ENCODE assay signal across 20 mouse cellular contexts in genomic region chr11:104332105-104332504, GRCm38 (mm10).
DNase-seq lines count a peak whose midpoint lies in the region; ATAC-seq and TF ChIP-seq lines count a peak whose summit lies in the region.
"Had no signal": no experiment of that assay in that cellular context is flagged by ENCODE, and none has a peak within 500 bp of the region (broad histone marks: within the 10 kb centered on the region; RNA-seq: fewer than 3 reads in every experiment).

No protein-coding gene starts in this region.

- no peaks in the 10 kb centered on the region for H3K9me3 ChIP-seq in lung, postnatal 0 days (ENCODE audit: low read length)
- no peaks in the 10 kb centered on the region for H3K9me3 ChIP-seq in MEL (replicated peaks; ENCODE audit: insufficient read depth, low read length)
- H3K9me3 ChIP-seq: embryonic facial prominence, embryonic 13.5 days; limb, embryonic 13.5 days; liver, embryonic 13.5 days had no signal

- H3K27me3 ChIP-seq in lung, postnatal 0 days (replicated peaks; ENCODE audit: insufficient read depth, low read length) = no peaks in the 10 kb centered on the region
- H3K27me3 ChIP-seq in MEL (ENCODE audit: control insufficient read depth in 1 of 2, insufficient read depth in 2 of 2, low read length in 2 of 2) = no peaks in the 10 kb centered on the region
- H3K27me3 ChIP-seq: embryonic facial prominence, embryonic 13.5 days; limb, embryonic 13.5 days; liver, embryonic 13.5 days had no signal

- H3K9ac ChIP-seq in lung, postnatal 0 days (replicated peaks; ENCODE audit: low read depth) = no peak overlapping the region
- no peak overlapping the region for H3K9ac ChIP-seq in MEL (ENCODE audit: control insufficient read depth, low read depth, low read length, poor library complexity, severe bottlenecking)
- H3K9ac ChIP-seq: embryonic facial prominence, embryonic 13.5 days; limb, embryonic 13.5 days; liver, embryonic 13.5 days had no signal

- TF ChIP-seq EP300 in lung, postnatal 0 days (IDR thresholded peaks at IDR 0.05) = no peak
- no peak for TF ChIP-seq EP300 in MEL (IDR thresholded peaks at IDR 0.05; ENCODE audit: low read depth in 1 of 2, low read length in 2 of 2)

- no peak overlapping the region for H3K4me2 ChIP-seq in lung, postnatal 0 days (replicated peaks; ENCODE audit: low read depth, low read length)
- H3K4me2 ChIP-seq: embryonic facial prominence, embryonic 13.5 days; limb, embryonic 13.5 days; liver, embryonic 13.5 days had no signal

- no peaks in the 10 kb centered on the region for H3K79me2 ChIP-seq in MEL (ENCODE audit: control insufficient read depth, insufficient read depth, low read length, poor library complexity)

- TF ChIP-seq POLR2A in MEL (IDR thresholded peaks at IDR 0.05; ENCODE audit: control insufficient read depth in 1 of 2, insufficient read depth in 1 of 2, low read depth in 1 of 2, low read length in 2 of 2, poor library complexity in 1 of 2) = no peak
- no peak for TF ChIP-seq POLR2A in brain, embryonic 14.5 days (IDR thresholded peaks at IDR 0.05; ENCODE audit: borderline replicate concordance, extremely low read depth, insufficient read depth, insufficient read length, poor library complexity, severe bottlenecking)

- H3K4me3 ChIP-seq in lung, postnatal 0 days (ENCODE audit: low read depth, low read length) = no peak overlapping the region
- no peak overlapping the region for H3K4me3 ChIP-seq in MEL (ENCODE audit: control insufficient read depth in 1 of 2, insufficient read depth in 1 of 2, low read depth in 2 of 2, low read length in 2 of 2)
- H3K4me3 ChIP-seq: embryonic facial prominence, embryonic 13.5 days; limb, embryonic 13.5 days; liver, embryonic 13.5 days had no signal

- peaks cover 20% of the 10 kb centered on the region for H3K36me3 ChIP-seq in lung, postnatal 0 days (ENCODE audit: insufficient read depth, low read length)
- peaks cover 0 to 7% of the 10 kb centered on the region in 2 experiments; a peak in 2 of 4 replicates for H3K36me3 ChIP-seq in MEL (ENCODE audit: control insufficient read depth in 1 of 2, insufficient read depth in 2 of 2, low read length in 2 of 2)

- ATAC-seq in lung, postnatal 0 days = peak; percentile 71

- no peak for TF ChIP-seq RAD21 in MEL (IDR thresholded peaks at IDR 0.05; ENCODE audit: low read depth, low read length)

- intact Hi-C loops in heart, postnatal 25 days (cut with DNase I) = no loop called here

- H3K27ac ChIP-seq in lung, postnatal 0 days (ENCODE audit: low read length) = no peak overlapping the region
- no peak overlapping the region for H3K27ac ChIP-seq in MEL (ENCODE audit: control insufficient read depth, low read depth, low read length)
- H3K27ac ChIP-seq: embryonic facial prominence, embryonic 13.5 days; kidney, postnatal 0 days; limb, embryonic 13.5 days; liver, embryonic 13.5 days had no signal

- TF ChIP-seq CTCF in lung, postnatal 0 days (IDR thresholded peaks at IDR 0.05) = no peak
- no peak for TF ChIP-seq CTCF in MEL (IDR thresholded peaks at IDR 0.05 in 2 of 3, conservative IDR thresholded peaks at IDR 0.05 in 1 of 3; ENCODE audit: control insufficient read depth in 1 of 3, insufficient read depth in 1 of 3, low read depth in 2 of 3, low read length in 3 of 3, poor library complexity in 1 of 3, severe bottlenecking in 1 of 3)
- no peak for TF ChIP-seq CTCF in brain, embryonic 14.5 days (IDR thresholded peaks at IDR 0.05; ENCODE audit: borderline replicate concordance, extremely low read depth, insufficient read depth, insufficient read length)

- peak; percentile 79 for DNase-seq in heart, adult 11 months
- no peak for DNase-seq in heart, postnatal 25 days (ENCODE audit: low spot score)
- peak; percentile 55 for DNase-seq in lung, postnatal 0 days (ENCODE audit: low spot score)
- DNase-seq in lung, postnatal 14 days = no peak
- DNase-seq in MEL (ENCODE audit: low read depth, low spot score) = no peak
- DNase-seq in brain, embryonic 14.5 days (ENCODE audit: low read depth) = peak; percentile 26
- no peak for DNase-seq in cerebellum, postnatal 10 days
- DNase-seq in adipocyte (ENCODE audit: low spot score) = no peak
- DNase-seq: adrenal gland, adult 8-10 months; B cell, adult 2 months; cerebellum, adult 9-11 months; gastrocnemius, postnatal 36 days; kidney, adult 11 months; layer of hippocampus, postnatal 36 days; liver, embryonic 13.5 days; right cerebral cortex, adult 18-20 months; thymus, postnatal 14 days had no signal

- WGBS in lung, postnatal 0 days = 62% methylated on average over 5 of the region's 5 CpGs

- no peaks in the 10 kb centered on the region for H3K4me1 ChIP-seq in lung, postnatal 0 days (ENCODE audit: insufficient read depth, low read depth, low read length)
- no peaks in the 10 kb centered on the region for H3K4me1 ChIP-seq in MEL (ENCODE audit: control insufficient read depth in 1 of 2, insufficient read depth in 2 of 2, low read length in 2 of 2)
- H3K4me1 ChIP-seq: embryonic facial prominence, embryonic 13.5 days; liver, embryonic 13.5 days had no signal

TF ChIP-seq in MEL, 35 proteins besides CTCF, POLR2A, EP300 and RAD21:
- 0 out of 2 replicates have a peak, but pooled peaks have one; percentile 20 for TF ChIP-seq POLR2AphosphoS2 (IDR thresholded peaks at IDR 0.05; ENCODE audit: low read length)
- TF ChIP-seq HCFC1 (IDR thresholded peaks at IDR 0.05; ENCODE audit: low read depth, low read length) = no peak

Comparison
In these comparisons a context has a peak if more than half of its experiments do, and no peak if none do; other contexts are left out.
1. DNase-seq: peak in heart, adult 11 months (single experiment), lung, postnatal 0 days (single experiment) and brain, embryonic 14.5 days (single experiment); none in heart, postnatal 25 days (single experiment), lung, postnatal 14 days (single experiment), MEL (single experiment), cerebellum, postnatal 10 days (0 of 2) and adipocyte (single experiment).